Mouse (Mus musculus) erythroblast, embryonic 14.5 days (primary cell): ENCODE measurements around the gene Brd9. TPM values are rescaled to one million over a fixed set of nuclear protein-coding genes. Genes with fewer than 3 reads are reported as not detected.

Experiments
- H3K27me3 ChIP-seq: 2 replicates; pipeline ENCODE4 v1.6.1; 2012; ENCODE audit warnings: inconsistent platforms; ENCODE audit not compliant: control insufficient read depth
- H3K36me3 ChIP-seq: 2 replicates; pipeline ENCODE4 v1.6.1; 2012; ENCODE audit warnings: mild to moderate bottlenecking, inconsistent platforms; ENCODE audit not compliant: control insufficient read depth
- H3K4me1 ChIP-seq: 2 replicates; pipeline ENCODE4 v1.6.1; 2012; ENCODE audit warnings: inconsistent platforms; ENCODE audit not compliant: control insufficient read depth
- H3K4me3 ChIP-seq: replicated peaks from 2 replicates; pipeline ENCODE3; 2012; ENCODE audit warnings: moderate library complexity, mild to moderate bottlenecking, inconsistent platforms
- H3K9me3 ChIP-seq: 2 replicates; pipeline ENCODE4 v1.6.1; 2012; ENCODE audit warnings: low read length, inconsistent platforms, mixed read lengths; ENCODE audit not compliant: control insufficient read depth
- GATA1 ChIP-seq: IDR thresholded peaks from 2 replicates; pipeline ENCODE4 v1.6.1; 2012; ENCODE audit warnings: low read length, inconsistent platforms, mixed read lengths
- TAL1 ChIP-seq: IDR thresholded peaks from 3 replicates; pipeline ENCODE4 v1.6.1; 2012; ENCODE audit warnings: low read length, inconsistent platforms, mixed read lengths
- polyA plus RNA-seq: library from polyadenylated mRNA; stranded (reverse); fragments of >175 nt; gene quantifications from 2 replicates; pipeline ENCODE4 v1.2.3, GENCODE M21; 2012

Gene Brd9
- polyA plus RNA-seq, 1 experiment: 6.7 TPM

DNA sequence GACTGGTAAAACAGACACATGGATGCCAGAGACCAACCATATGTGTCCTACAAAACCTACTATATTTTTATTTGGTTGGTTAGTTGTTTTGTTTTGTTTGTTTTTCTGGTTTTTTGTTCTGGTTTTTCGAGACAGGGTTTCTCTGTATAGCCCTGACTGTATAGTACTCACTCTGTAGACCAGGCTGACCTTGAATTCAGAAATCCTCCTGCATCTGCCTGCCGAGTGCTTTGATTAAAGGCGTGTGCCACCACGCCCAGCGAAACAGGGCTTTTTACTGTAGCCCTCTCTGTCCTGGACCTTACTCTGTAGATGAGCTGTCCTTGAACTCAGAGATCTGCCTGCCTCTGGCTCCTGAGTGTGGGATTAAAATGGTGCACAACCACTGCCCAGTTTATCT is 1.5 kb downstream of the Brd9 start:
- Histone ChIP-seq H3K36me3 (peaks cover 65% of the 10 kb centered on the region), H3K9me3 (no peaks in the 10 kb centered on the region), H3K27me3 (no peaks in the 10 kb centered on the region), H3K4me1 (peaks cover 26% of the 10 kb centered on the region), H3K4me3 (no peak overlapping the region)
- no peak for TF ChIP-seq GATA1
- TF ChIP-seq TAL1: no peak

DNA sequence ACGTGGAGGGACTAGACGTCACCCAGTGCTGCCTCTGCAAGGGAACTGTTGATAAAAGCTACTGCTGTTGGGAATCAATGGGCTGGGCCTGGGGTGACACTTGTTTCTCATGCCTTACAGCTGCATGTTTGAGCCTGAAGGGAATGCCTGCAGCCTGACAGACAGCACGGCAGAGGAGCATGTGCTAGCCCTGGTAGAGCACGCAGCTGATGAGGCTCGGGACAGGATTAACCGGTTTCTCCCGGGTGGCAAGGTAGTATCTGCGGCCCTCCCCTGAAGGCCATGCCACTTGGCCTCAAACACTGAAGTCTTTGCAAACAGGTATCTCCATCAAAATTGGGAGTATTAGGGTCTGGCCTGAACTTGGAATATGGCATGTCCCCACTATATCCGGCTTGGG is 7.0 kb downstream of the Brd9 start:
- H3K27me3 ChIP-seq: no peaks in the 10 kb centered on the region
- H3K36me3 ChIP-seq: peaks cover 92% of the 10 kb centered on the region
- no peak overlapping the region for H3K4me3 ChIP-seq
- no peaks in the 10 kb centered on the region for H3K9me3 ChIP-seq
- TF ChIP-seq GATA1 (no peak), TAL1 (no peak)
- no peaks in the 10 kb centered on the region for H3K4me1 ChIP-seq

DNA sequence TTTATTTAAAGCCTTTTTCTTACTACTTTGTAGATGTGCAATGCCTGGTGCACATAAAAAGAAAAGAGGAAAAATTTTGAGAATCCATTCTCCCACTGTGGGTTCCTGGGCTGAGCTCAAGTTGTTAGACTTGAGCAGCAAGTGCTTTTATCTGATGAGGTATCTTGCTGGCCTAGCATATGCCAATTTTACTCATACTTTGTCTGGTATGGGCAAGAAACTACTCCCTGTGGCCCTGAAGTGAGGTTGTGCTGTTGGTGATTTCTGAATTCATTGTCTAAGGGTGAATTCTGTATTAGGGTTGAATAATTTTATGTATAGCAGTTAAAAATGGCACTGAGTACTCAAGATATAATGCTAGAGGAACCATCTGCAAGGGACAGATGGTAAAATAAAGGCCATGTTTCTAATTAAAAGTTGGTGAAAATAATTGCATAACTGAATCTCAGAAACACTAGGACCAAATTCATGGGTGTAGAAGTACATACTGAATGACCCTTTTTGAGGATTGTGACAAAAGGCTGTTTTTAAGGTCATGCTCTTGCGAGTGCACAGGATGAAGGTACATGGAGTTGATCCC is 16.0 kb downstream of the Brd9 start:
- Histone ChIP-seq H3K36me3 (peaks cover 90% of the 10 kb centered on the region), H3K4me3 (no peak overlapping the region), H3K27me3 (no peaks in the 10 kb centered on the region), H3K4me1 (no peaks in the 10 kb centered on the region), H3K9me3 (no peaks in the 10 kb centered on the region)
- TF ChIP-seq TAL1 (no peak), GATA1 (no peak)

DNA sequence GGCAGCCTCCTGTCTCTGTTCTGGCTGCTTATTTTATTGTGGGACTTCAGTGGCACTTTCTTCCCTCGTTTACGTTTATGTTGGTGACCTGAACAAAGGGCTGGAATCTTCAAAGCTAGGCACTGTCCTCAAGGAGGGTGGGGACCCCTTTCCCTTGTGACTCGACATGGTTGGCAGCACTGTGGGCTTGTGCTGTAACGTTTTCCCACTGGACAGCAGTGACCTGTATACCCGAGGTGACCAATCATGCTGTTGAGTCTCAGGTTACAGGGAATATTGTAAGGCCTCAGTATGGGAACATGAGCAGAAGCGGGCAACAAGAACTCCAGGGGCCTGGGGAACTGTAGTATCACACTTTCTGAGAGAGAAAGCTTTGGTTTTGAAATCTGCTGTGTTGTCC is 17.1 kb downstream of the Brd9 start:
- no peaks in the 10 kb centered on the region for H3K27me3 ChIP-seq
- peaks cover 90% of the 10 kb centered on the region for H3K36me3 ChIP-seq
- TF ChIP-seq GATA1 (no peak), TAL1 (no peak)
- H3K4me1 ChIP-seq: no peaks in the 10 kb centered on the region
- no peak overlapping the region for H3K4me3 ChIP-seq
- no peaks in the 10 kb centered on the region for H3K9me3 ChIP-seq

DNA sequence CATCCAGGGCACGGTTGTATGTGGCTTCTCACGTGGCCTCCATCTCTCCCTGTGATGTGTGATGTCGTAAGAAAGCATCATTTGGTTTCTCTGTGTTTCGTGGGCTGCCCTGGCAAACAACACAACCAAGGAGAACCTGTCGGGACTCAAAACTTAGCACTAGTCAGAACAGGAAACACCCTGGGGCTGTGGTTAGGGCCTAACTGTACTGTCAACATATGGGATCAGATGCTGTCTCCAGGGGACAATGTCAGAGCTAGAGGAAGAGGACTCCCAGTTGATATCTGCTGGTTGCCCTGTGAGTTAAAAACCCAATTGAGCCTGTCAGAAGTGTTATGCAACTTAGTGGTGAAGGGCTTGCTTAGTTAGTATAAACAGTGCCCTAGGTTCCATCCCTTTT is 17.9 kb downstream of the Brd9 start:
- Histone ChIP-seq H3K9me3 (no peaks in the 10 kb centered on the region), H3K36me3 (peaks cover 89% of the 10 kb centered on the region), H3K4me3 (no peak overlapping the region)

DNA sequence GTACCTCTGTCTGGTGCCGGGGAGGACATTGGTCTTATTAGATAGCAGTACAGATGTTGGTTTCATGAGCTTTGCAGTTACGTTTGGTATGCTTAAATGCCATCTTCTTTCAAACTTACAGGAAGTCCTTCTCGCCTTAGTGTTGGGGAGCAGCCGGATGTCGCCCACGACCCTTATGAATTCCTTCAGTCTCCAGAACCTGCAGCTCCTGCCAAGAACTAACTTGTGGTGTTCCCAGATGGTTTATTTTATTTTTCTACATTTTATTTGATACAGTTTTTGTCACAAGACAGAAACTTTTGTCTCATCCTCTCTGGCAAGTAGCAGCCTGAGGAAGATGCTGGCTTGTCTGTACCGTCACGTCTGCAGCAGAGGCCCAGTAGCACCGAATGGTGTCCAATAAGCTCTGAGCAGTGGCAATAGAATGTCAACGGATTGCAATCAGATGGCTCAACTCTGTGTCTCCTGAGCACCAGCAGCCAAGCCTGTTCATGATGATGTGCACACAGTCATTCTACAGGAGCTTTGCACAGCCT is 22.6 kb downstream of the Brd9 start:
- H3K36me3 ChIP-seq: peaks cover 67% of the 10 kb centered on the region
- H3K4me3 ChIP-seq: no peak overlapping the region
- TF ChIP-seq GATA1 (no peak), TAL1 (no peak)
- H3K9me3 ChIP-seq: no peaks in the 10 kb centered on the region
- no peaks in the 10 kb centered on the region for H3K27me3 ChIP-seq
- H3K4me1 ChIP-seq: no peaks in the 10 kb centered on the region

More for the DNA sequence above, 17.9 kb downstream of the Brd9 start:
- H3K4me1 ChIP-seq: no peaks in the 10 kb centered on the region
- no peak for TF ChIP-seq GATA1
- TF ChIP-seq TAL1: no peak
- no peaks in the 10 kb centered on the region for H3K27me3 ChIP-seq

DNA sequence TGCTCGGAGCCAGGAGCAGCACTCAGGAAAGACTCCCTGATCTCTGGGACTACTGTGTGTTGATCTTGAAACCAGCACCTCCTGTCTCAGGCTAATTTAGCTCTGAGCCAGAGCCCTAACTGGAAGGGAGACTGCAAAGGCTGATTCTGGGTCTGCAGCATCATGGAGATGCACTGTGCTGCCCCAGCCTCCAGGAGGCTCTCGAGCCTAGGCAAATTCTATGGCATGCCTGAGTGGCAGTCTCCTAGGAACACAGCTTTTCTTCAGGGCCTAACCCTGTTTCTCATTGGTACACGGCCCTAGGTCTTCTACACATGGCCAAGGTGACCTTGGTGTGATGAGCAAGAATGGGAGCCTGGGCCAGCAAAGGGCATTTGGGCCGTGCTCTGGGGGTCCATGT is 23.6 kb downstream of the Brd9 start:
- H3K4me3 ChIP-seq: no peak overlapping the region
- TF ChIP-seq TAL1: no peak
- TF ChIP-seq GATA1: no peak
- no peaks in the 10 kb centered on the region for H3K4me1 ChIP-seq
- no peaks in the 10 kb centered on the region for H3K9me3 ChIP-seq
- H3K36me3 ChIP-seq: peaks cover 57% of the 10 kb centered on the region
- H3K27me3 ChIP-seq: no peaks in the 10 kb centered on the region

DNA sequence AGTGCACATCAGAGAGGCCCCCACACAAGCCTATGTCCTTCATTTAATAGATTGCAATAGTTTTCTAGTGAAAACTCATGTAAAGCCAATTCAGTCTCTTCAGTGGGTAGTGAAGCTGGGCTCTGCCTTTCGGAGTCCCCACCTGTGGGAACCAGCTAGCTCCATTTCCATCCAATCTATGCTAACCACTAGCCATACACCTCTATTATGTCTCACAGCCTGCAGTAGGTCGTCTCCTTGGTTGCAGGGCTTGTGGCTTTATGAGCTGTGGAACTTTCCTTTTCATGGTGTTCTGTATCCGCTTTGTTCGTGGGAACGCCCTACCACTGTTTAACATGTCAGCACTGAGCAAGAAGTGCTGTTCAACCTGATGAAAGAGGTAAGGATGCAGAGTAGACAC is 25.9 kb downstream of the Brd9 start, which contains the start of gene Zdhhc11:
Gene Zdhhc11, plus strand, starts transcription at position 301 of the 400 bp plus-strand sequence.
- Histone ChIP-seq H3K9me3 (no peaks in the 10 kb centered on the region), H3K4me3 (no peak within 1 kb of the TSS), H3K27me3 (no peaks in the 10 kb centered on the region; the same call in 1 of the 2 replicates), H3K4me1 (no peaks in the 10 kb centered on the region), H3K36me3 (peaks cover 35% of the 10 kb centered on the region)
- TF ChIP-seq TAL1: no peak
- no peak for TF ChIP-seq GATA1

DNA sequence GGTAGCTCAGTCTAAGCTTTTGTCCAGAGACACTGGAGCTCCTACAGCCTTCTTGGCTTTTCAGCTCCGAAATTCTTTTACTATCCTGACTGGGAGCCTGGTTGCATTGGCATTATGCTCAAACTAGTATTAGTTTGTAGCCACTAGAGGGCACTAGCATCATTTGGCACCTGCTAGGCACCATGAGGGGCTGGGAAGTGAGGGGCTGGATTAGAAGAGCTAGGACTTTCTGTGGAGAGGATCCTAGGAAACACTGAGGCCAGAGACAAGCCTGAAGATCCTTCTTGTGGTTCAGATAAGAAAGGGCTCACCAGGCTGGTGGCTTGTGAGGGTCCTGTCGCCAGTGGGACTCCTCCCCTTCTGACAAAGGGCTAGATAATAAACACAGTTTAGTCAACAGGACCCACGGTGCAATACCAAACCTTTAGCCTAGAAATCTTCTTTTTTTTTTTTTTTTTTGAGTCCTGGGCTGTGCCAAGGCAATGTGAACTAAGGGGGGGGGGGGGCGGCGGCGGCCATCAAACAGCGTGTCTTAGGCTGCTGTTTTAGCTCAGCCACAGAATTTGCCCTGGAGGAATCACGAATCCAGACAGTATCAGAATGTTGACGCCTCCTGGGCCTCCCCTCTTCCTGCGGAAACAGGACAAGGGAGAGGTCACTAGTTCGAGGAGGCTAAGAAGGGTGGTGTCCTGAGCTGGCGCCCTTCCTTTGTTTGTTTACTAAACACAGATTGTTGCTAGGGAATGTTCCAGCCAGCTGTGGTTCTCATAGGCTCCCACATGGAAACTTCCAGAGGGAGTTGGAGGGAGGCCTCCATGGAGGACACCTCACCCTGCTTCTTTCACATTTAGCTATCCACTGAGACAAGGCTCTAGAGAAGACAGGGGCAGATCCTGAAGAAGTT is 33.2 kb downstream of the Brd9 start:
- H3K4me3 ChIP-seq: no peak overlapping the region
- H3K27me3 ChIP-seq: no peaks in the 10 kb centered on the region; the same call in 1 of the 2 replicates

More for the DNA sequence above, 33.2 kb downstream of the Brd9 start:
- peaks cover 5% of the 10 kb centered on the region for H3K4me1 ChIP-seq
- TF ChIP-seq TAL1 (no peak), GATA1 (no peak)
- H3K9me3 ChIP-seq: no peaks in the 10 kb centered on the region
- H3K36me3 ChIP-seq: no peaks in the 10 kb centered on the region
